Mouse (Mus musculus) effector memory CD4-positive, alpha-beta T cell, adult 5 months (primary cell): ENCODE data around the gene Acta1. TPM values are rescaled to one million over a fixed set of nuclear protein-coding genes. Genes with fewer than 3 reads are reported as not detected.

Source experiments
- polyA plus RNA-seq: library from polyadenylated mRNA; unstranded; fragments of 100-300 nt; shearing (Covaris generic); gene quantifications from one replicate; pipeline ENCODE4 v1.2.1, GENCODE M21; 2017

Gene Acta1
- polyA plus RNA-seq = 0.62 TPM

GRCm38 (mm10) chr8:123894502-123895097 is at the start of gene Acta1:
Acta1 (minus strand) TSS chr8:123894751.

DNA sequence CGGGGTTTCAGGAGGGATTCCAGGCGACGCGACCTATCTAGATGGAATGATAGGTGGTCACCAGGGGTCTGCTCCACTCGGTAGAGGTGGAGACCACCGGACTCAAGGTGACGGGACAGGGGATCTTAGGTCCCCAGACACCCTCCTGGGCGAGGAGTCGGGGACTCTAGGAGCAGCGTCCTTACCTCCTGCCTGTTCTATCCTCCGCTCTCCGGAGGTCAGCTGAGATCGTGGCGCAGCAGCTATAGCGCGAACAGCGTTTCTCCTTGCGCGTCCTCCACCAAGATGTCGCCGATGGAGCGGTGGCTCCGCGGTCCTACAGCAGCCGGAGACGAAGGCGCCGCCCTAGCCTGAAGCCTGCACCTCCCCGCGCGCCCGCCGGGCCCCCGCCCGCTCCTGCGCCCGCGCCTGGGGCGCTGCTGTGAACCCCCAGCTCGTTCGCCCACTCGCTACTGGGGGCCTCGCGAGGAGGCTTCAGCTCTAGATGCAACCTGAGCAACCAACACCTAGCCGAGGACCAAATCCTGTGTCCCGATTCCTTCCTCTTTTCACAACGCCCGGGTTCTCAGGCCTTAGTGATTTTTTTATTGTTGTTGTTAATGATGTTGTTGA is 34.8 kb downstream of the Acta1 start, which contains the start of gene Ccsap:
TSS of gene Ccsap (minus strand) at position 562 of the 612 bp plus-strand sequence.

Other genes with a start within 250 kb of the Acta1 start
- not detected for gene Rhou, start 240.8 kb downstream of the Acta1 start, polyA plus RNA-seq
- gene Rab4a, start 88.8 kb downstream of the Acta1 start, polyA plus RNA-seq = 29.1 TPM
- 22.3 TPM for gene Ccsap, start 34.5 kb downstream of the Acta1 start, polyA plus RNA-seq
- gene Nup133, start 54.5 kb upstream of the Acta1 start, polyA plus RNA-seq = 15.9 TPM
- 2.3 TPM for gene Abcb10, start 88.4 kb upstream of the Acta1 start, polyA plus RNA-seq
- gene Taf5l, start 126.6 kb upstream of the Acta1 start, polyA plus RNA-seq = 100 TPM
- gene Urb2, start 126.8 kb upstream of the Acta1 start, polyA plus RNA-seq = 10.3 TPM